Mouse (Mus musculus): ENCODE results near the gene Nme3. TPM values are rescaled to one million over a fixed set of nuclear protein-coding genes. Genes with fewer than 3 reads are reported as not detected.

The Nme3 gene
- polyA plus RNA-seq, 1 experiment from 2014 or later, result 48.9 TPM

DNA sequence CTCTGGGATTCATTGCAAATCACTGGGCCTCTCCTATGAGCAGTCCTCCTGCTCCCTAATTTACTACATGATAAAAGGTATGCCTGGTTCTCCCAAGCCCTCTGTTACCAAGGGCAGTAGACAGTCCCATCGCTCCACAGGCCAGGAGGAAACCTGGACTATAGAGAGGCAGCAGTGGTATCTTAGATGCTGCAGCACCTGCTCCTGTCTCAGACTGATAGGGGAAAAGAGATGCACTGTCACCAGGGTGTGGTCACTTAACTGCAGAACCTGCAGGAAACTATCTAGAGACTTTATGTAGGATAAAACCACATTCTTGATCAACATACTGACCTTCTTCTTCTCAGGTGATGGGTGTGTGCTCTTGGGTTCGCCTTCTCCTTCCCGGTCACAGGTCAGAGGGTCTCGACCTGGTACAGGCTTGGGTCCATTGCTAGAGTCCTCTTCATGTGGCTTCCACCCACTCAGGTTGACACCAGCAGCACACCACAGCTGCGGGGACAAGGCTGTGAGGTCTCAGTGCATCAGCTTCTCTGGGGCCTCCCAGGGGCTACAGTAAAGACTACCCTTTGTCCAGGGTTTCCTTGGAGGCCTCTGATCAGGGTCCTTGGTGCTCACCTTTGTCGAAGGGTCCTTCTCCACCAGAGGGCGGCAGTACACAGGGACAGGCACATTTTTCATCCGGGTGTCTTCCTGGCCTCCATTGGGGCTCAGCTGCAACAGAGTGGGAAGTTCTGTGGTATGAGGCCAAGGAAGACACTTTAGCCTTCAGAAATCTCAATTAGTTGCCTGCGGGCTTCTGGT is 6.6 kb downstream of the Nme3 start:
- Histone ChIP-seq H3K36me3 (peaks cover 100% of the 10 kb centered on the region), H3K4me2 (no peak overlapping the region), H3K9ac (no peak overlapping the region), H3K4me1 (peaks cover 3% of the 10 kb centered on the region), H3K27me3 (no peaks in the 10 kb centered on the region), H3K9me3 (no peaks in the 10 kb centered on the region), H3K27ac (no peak overlapping the region), H3K4me3 (no peak overlapping the region)
- WGBS, result 71% methylated on average over 9 of the region's 9 CpGs
- no peak for ATAC-seq (ENCODE audit: insufficient number of reproducible peaks, insufficient read depth, low FRiP score, low TSS enrichment, low read depth)

DNA sequence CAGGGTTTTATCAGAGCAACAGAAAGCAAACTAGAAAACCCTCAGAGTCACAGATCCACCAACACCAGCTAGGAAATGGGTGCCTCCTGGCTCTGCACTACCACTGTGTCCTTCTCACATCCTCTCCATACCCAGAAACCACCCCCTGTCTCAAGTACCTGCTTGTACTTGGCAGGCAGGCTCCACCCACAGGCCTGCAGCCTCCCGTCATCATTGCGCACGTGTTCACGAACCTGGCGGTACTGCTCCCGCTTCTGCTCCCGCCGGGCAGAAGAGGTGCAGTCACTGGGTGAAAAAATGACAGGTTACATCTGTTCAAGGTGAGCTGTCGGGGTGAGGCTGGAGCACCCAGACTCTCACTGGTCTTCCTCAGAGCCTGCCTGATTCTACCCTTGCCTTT is 7.5 kb downstream of the Nme3 start:
- H3K27me3 ChIP-seq, result no peaks in the 10 kb centered on the region
- H3K4me3 ChIP-seq, result no peak overlapping the region
- peaks cover 100% of the 10 kb centered on the region for H3K36me3 ChIP-seq
- H3K27ac ChIP-seq, result no peak overlapping the region
- no peak for ATAC-seq (ENCODE audit: insufficient number of reproducible peaks, insufficient read depth, low FRiP score, low TSS enrichment, low read depth)
- H3K4me2 ChIP-seq, result no peak overlapping the region
- H3K4me1 ChIP-seq, result no peaks in the 10 kb centered on the region
- no peak overlapping the region for H3K9ac ChIP-seq
- 93% methylated on average over 9 of the region's 9 CpGs for WGBS
- H3K9me3 ChIP-seq, result no peaks in the 10 kb centered on the region

DNA sequence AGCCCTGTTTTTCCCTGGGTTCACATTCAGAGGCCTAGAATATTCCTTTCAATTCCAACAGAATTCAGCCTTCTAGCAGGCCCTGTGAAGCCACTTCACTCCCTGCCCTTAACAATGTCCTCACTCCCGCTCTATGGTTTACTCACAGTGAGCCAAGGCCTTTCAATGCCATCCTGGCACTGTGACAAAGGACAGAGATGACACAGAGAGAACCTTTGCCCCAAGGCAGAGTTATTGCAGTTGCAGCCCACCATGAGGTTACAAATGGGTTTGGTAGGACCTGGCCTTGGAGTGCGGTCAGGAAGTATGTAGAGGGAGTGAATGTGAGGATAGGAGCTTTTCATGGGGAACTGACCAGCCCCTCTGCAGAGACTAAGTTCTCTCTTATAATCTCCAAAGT is 11.3 kb downstream of the Nme3 start:
- Histone ChIP-seq H3K9me3 (no peaks in the 10 kb centered on the region), H3K4me2 (no peak overlapping the region), H3K27ac (no peak overlapping the region), H3K4me3 (no peak overlapping the region), H3K4me1 (no peaks in the 10 kb centered on the region), H3K36me3 (peaks cover 100% of the 10 kb centered on the region), H3K9ac (no peak overlapping the region), H3K27me3 (no peaks in the 10 kb centered on the region)
- 95% methylated on average over 2 of the region's 2 CpGs for whole genome bisulfite sequencing
- no peak for ATAC-seq (ENCODE audit: insufficient number of reproducible peaks, insufficient read depth, low FRiP score, low TSS enrichment, low read depth)

- H3K4me2 ChIP-seq, result no peak overlapping the region
- no peaks in the 10 kb centered on the region for H3K27me3 ChIP-seq
- H3K4me1 ChIP-seq, result no peaks in the 10 kb centered on the region
- no peak overlapping the region for H3K9ac ChIP-seq
- H3K27ac ChIP-seq, result no peak overlapping the region
- H3K9me3 ChIP-seq, result no peaks in the 10 kb centered on the region
- no peak overlapping the region for H3K4me3 ChIP-seq
- ATAC-seq (ENCODE audit: insufficient number of reproducible peaks, insufficient read depth, low FRiP score, low TSS enrichment, low read depth), result no peak
- peaks cover 98% of the 10 kb centered on the region for H3K36me3 ChIP-seq
Measured at GRCm38 (mm10) chr17:24913984-24914383, 17.7 kb downstream of the Nme3 start.

GRCm38 (mm10) chr17:24923246-24923645 is 26.9 kb downstream of the Nme3 start:
- H3K4me1 ChIP-seq, result no peaks in the 10 kb centered on the region
- 93% methylated on average over 1 of the region's 1 CpGs for WGBS

DNA sequence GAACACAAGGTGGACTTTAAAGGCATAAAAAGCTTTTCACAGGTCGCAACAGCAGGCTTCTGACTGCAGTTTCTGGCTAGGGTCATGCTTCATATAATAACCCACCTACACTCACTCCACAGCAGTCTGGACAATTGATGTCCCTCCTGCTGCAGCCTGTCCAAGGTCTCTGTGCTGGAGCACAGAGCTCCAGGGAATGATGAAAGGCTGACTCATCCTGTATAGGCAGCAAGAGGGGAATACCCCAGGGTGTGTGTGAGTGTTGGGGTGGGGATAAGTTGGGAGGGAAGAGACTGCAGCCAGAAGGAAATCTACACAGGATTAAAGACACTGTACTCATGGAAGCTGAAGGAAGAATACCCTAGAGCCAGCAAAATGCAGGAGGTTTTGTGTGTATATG is 33.2 kb downstream of the Nme3 start:
- no peak for ATAC-seq (ENCODE audit: insufficient number of reproducible peaks, insufficient read depth, low FRiP score, low TSS enrichment, low read depth)
- peaks cover 10% of the 10 kb centered on the region for H3K4me1 ChIP-seq
- H3K9me3 ChIP-seq, result no peaks in the 10 kb centered on the region
- WGBS, result 100% methylated on average over 1 of the region's 1 CpGs
- H3K9ac ChIP-seq, result no peak overlapping the region
- no peaks in the 10 kb centered on the region for H3K27me3 ChIP-seq
- no peak overlapping the region for H3K4me2 ChIP-seq
- peaks cover 43% of the 10 kb centered on the region for H3K36me3 ChIP-seq
- no peak overlapping the region for H3K4me3 ChIP-seq
- no peak overlapping the region for H3K27ac ChIP-seq

More at GRCm38 (mm10) chr17:24923246-24923645, 26.9 kb downstream of the Nme3 start:
- Histone ChIP-seq H3K9me3 (no peaks in the 10 kb centered on the region), H3K9ac (no peak overlapping the region), H3K27me3 (no peaks in the 10 kb centered on the region), H3K36me3 (peaks cover 95% of the 10 kb centered on the region), H3K4me2 (no peak overlapping the region), H3K4me3 (no peak overlapping the region), H3K27ac (no peak overlapping the region)
- no peak for ATAC-seq (ENCODE audit: insufficient number of reproducible peaks, insufficient read depth, low FRiP score, low TSS enrichment, low read depth)

DNA sequence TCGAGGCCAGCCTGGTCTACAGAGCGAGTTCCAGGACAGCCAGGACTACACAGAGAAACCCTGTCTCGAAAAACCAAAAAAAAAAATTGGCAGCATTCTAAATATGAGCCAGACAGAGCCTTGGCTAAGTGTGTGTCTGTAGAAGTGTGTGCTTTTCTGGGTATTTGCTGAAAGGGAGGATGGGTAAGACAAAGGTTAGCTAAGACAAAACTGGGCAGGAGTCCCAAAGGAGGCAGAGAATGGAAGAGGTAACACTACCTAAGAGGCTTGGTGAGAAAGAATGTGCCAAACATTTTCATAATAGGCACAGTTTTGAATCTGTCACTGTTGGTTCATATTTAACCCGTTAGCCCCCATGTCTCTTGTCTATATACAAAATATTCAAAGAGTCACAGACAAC is 36.1 kb downstream of the Nme3 start:
- no peak for ATAC-seq (ENCODE audit: insufficient number of reproducible peaks, insufficient read depth, low FRiP score, low TSS enrichment, low read depth)

GRCm38 (mm10) chr17:24933163-24933562 is 36.9 kb downstream of the Nme3 start:
- Histone ChIP-seq H3K36me3 (peaks cover 10% of the 10 kb centered on the region), H3K4me1 (peaks cover 24% of the 10 kb centered on the region), H3K9me3 (no peaks in the 10 kb centered on the region), H3K27me3 (no peaks in the 10 kb centered on the region), H3K27ac (no peak overlapping the region), H3K4me2 (no peak overlapping the region), H3K4me3 (no peak overlapping the region), H3K9ac (no peak overlapping the region)
- WGBS, result 91% methylated on average over 4 of the region's 4 CpGs
- no peak for ATAC-seq (ENCODE audit: insufficient number of reproducible peaks, insufficient read depth, low FRiP score, low TSS enrichment, low read depth)

More for the DNA sequence above, 36.1 kb downstream of the Nme3 start:
- no peak overlapping the region for H3K9ac ChIP-seq
- no peak overlapping the region for H3K27ac ChIP-seq
- H3K4me3 ChIP-seq, result no peak overlapping the region
- H3K36me3 ChIP-seq, result peaks cover 16% of the 10 kb centered on the region
- 90% methylated on average over 4 of the region's 4 CpGs for WGBS
- H3K4me2 ChIP-seq, result no peak overlapping the region
- no peaks in the 10 kb centered on the region for H3K27me3 ChIP-seq
- H3K4me1 ChIP-seq, result peaks cover 24% of the 10 kb centered on the region
- H3K9me3 ChIP-seq, result no peaks in the 10 kb centered on the region

DNA sequence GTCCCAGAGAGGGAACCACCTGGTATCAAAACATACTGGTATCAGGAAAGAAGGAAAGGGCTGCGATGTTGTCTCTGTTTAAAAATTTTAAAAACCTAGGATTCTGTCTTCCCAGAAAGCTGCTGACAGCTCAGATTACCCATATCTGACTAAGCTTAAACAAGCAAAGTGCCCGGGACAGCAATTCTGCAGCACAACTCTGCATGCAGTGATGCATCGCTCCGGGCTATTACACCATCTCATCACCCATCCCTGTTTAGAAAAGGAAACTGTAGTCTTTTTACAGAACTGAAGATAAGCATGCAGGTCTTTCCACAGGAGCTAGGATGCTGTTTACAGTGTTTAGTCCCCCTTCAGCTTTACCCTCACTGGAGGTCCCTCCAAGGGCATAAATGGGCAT is 38.6 kb downstream of the Nme3 start:
- peak overlapping the region; percentile 94 for H3K9ac ChIP-seq
- WGBS, result 79% methylated on average over 4 of the region's 4 CpGs
- ATAC-seq (ENCODE audit: insufficient number of reproducible peaks, insufficient read depth, low FRiP score, low TSS enrichment, low read depth), result no peak

DNA sequence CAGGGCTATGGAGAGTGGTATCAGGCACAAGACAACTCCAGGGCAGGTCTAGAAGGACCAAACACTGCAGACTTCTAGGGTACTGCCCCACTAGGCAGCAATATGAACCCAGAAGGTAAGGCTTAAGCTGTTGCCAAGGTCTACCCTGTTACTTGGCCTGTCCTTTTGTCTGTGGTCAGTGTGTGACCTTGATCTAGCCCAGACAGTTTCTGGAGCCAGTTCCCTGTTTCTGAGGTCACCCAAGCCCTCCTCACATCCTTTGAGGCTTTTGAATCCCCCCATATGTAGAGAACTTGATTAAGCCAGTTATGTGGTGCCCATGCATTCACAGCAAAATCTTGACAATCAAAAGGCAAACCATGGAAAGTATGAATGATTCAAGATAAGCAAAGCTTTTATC is 39.4 kb downstream of the Nme3 start:
- Histone ChIP-seq H3K4me1 (peaks cover 24% of the 10 kb centered on the region), H3K9ac (peak overlapping the region; percentile 94), H3K36me3 (peaks cover 4% of the 10 kb centered on the region; the same call in 1 of the 2 replicates), H3K27me3 (no peaks in the 10 kb centered on the region), H3K4me2 (peak overlapping the region; percentile 73), H3K4me3 (peak overlapping the region; percentile 95), H3K9me3 (no peaks in the 10 kb centered on the region), H3K27ac (no peak overlapping the region)
- ATAC-seq (ENCODE audit: insufficient number of reproducible peaks, insufficient read depth, low FRiP score, low TSS enrichment, low read depth), result no peak

More for the DNA sequence above, 38.6 kb downstream of the Nme3 start:
- Histone ChIP-seq H3K9me3 (no peaks in the 10 kb centered on the region), H3K27me3 (no peaks in the 10 kb centered on the region), H3K4me3 (peak overlapping the region; percentile 95), H3K36me3 (peaks cover 4% of the 10 kb centered on the region; the same call in 1 of the 2 replicates), H3K4me1 (peaks cover 24% of the 10 kb centered on the region), H3K4me2 (peak overlapping the region; percentile 73), H3K27ac (no peak overlapping the region)

- Histone ChIP-seq H3K36me3 (peaks cover 1% of the 10 kb centered on the region; the same call in 1 of the 2 replicates), H3K4me3 (peak within 1 kb of the TSS; percentile 95), H3K4me2 (peak within 1 kb of the TSS; percentile 73), H3K9ac (peak within 1 kb of the TSS; percentile 94), H3K27ac (peak within 1 kb of the TSS; percentile 80), H3K27me3 (no peaks in the 10 kb centered on the region), H3K9me3 (no peaks in the 10 kb centered on the region), H3K4me1 (peaks cover 24% of the 10 kb centered on the region)
- ATAC-seq (ENCODE audit: insufficient number of reproducible peaks, insufficient read depth, low FRiP score, low TSS enrichment, low read depth), result peak; percentile 90
- WGBS, result under 1% methylated on average over 78 of the region's 78 CpGs
Measured at GRCm38 (mm10) chr17:24936259-24937237, 40.2 kb downstream of the Nme3 start, which contains the start of gene Mapk8ip3. Mapk8ip3 (minus strand) TSS chr17:24936977.
